Mouse (Mus musculus): ENCODE measurements around the gene Srrd. TPM values are rescaled to one million over a fixed set of nuclear protein-coding genes. Genes with fewer than 3 reads are reported as not detected.
A peak's percentile ranks its signal among the peaks of the same experiment; 100 is the strongest.

The Srrd gene
- total RNA-seq (2012; rRNA removed) (22.3 and 23.7 TPM in 2 replicates), total RNA-seq (2014; rRNA removed) (31.7 and 32.7 TPM in 2 replicates), polyA plus RNA-seq (2012; ENCODE audit: insufficient read length, low read depth) (23.4 and 27.1 TPM in 2 replicates)

GRCm38 (mm10) chr5:112342463-112343204, at the start of gene Srrd, which contains the start of gene Hps4:
Gene Srrd (minus strand): TSS chr5:112343040.
Gene Hps4 (plus strand): TSS chr5:112343083.
- Histone ChIP-seq H3K36me3 (replicated peaks in 1 of 2; ENCODE audit: control insufficient read depth in 1 of 2, insufficient read depth in 1 of 2, low read length in 1 of 2) (peaks cover 23 to 62% of the 10 kb centered on the region in 2 experiments), H3K9me3 (replicated peaks; ENCODE audit: low read length) (no peaks in the 10 kb centered on the region), H3K4me3 (replicated peaks in 1 of 3; ENCODE audit: low read depth in 2 of 3, low read length in 2 of 3, poor library complexity in 1 of 3) (peak within 1 kb of the TSS; percentile 98 to 100 (median 99)), H3K9ac (ENCODE audit: insufficient read depth, low read depth) (peak within 1 kb of the TSS; percentile 88), H3K4me1 (ENCODE audit: control insufficient read depth in 1 of 2, insufficient read depth in 2 of 2) (peaks cover 4 to 42% of the 10 kb centered on the region in 2 experiments; a peak in 2 of 4 replicates), H3K27ac (ENCODE audit: insufficient read depth, low read depth) (no peak within 1 kb of the TSS), H3K27me3 (replicated peaks) (no peaks in the 10 kb centered on the region), H3K4me2 (ENCODE audit: insufficient read depth, low read depth, poor library complexity, severe bottlenecking) (peak within 1 kb of the TSS; percentile 74), H3K79me2 (replicated peaks; ENCODE audit: control insufficient read depth, extremely low read depth, insufficient read depth, poor library complexity, severe bottlenecking) (peaks cover 7% of the 10 kb centered on the region)
- peak; percentile 71 for DNase-seq (ENCODE audit: extremely low read depth)
- TF ChIP-seq BHLHE40 (IDR thresholded peaks at IDR 0.05; ENCODE audit: low read depth, low read length) (peak; percentile 76), RCOR1 (conservative IDR thresholded peaks at IDR 0.05; ENCODE audit: low read depth, low read length) (no peak), USF1 (IDR thresholded peaks at IDR 0.05; ENCODE audit: low read depth, low read length) (no peak), JUND (conservative IDR thresholded peaks at IDR 0.05; ENCODE audit: low read depth, low read length) (no peak), POLR2AphosphoS2 (IDR thresholded peaks at IDR 0.05; ENCODE audit: low read depth, low read length) (no peak), ETS1 (conservative IDR thresholded peaks at IDR 0.05; ENCODE audit: low read depth, low read length) (peak; percentile 36), IRF4 (IDR thresholded peaks at IDR 0.05; ENCODE audit: low read depth, low read length) (peak; percentile 60; the same call in 1 of the 2 replicates), NELFE (IDR thresholded peaks at IDR 0.05; ENCODE audit: low read depth, low read length) (peak; percentile 72), SMC3 (IDR thresholded peaks at IDR 0.05; ENCODE audit: low read depth, low read length) (no peak), KAT2A (IDR thresholded peaks at IDR 0.05; ENCODE audit: insufficient replicate concordance, low read length) (peak; percentile 16; the same call in 1 of the 2 replicates), ZMIZ1 (IDR thresholded peaks at IDR 0.05; ENCODE audit: low read depth, low read length) (peak; percentile 58), PAX5 (IDR thresholded peaks at IDR 0.05; ENCODE audit: low read length) (no peak), ZNF384 (IDR thresholded peaks at IDR 0.05; ENCODE audit: low read depth, low read length) (no peak), GABPA (IDR thresholded peaks at IDR 0.05; ENCODE audit: insufficient replicate concordance, low read depth, low read length) (peak; percentile 99), CHD1 (IDR thresholded peaks at IDR 0.05; ENCODE audit: low read depth, low read length) (no peak), ELF1 (IDR thresholded peaks at IDR 0.05; ENCODE audit: low read depth, low read length) (peak; percentile 73), RAD21 (IDR thresholded peaks at IDR 0.05; ENCODE audit: low read depth, low read length) (no peak), JUN (IDR thresholded peaks at IDR 0.05; ENCODE audit: insufficient read depth, low read depth, low read length) (no peak), MAX (IDR thresholded peaks at IDR 0.05; ENCODE audit: low read length) (no peak; the same call in 1 of the 2 replicates), MEF2A (IDR thresholded peaks at IDR 0.05; ENCODE audit: borderline replicate concordance, low read depth, low read length) (peak; percentile 68), TCF12 (IDR thresholded peaks at IDR 0.05; ENCODE audit: low read depth, low read length) (peak; percentile 70; the same call in 1 of the 2 replicates), ZKSCAN1 (IDR thresholded peaks at IDR 0.05; ENCODE audit: borderline replicate concordance, low read depth, low read length) (no peak), EP300 (IDR thresholded peaks at IDR 0.05; ENCODE audit: low read length) (no peak), TBP (conservative IDR thresholded peaks at IDR 0.05; ENCODE audit: low read depth, low read length) (no peak), USF2 (conservative IDR thresholded peaks at IDR 0.05; ENCODE audit: low read depth, low read length) (no peak), POLR2A (IDR thresholded peaks at IDR 0.05; ENCODE audit: low read depth, low read length) (peak; percentile 69), CHD2 (IDR thresholded peaks at IDR 0.05; ENCODE audit: low read length) (no peak), MXI1 (IDR thresholded peaks at IDR 0.05; ENCODE audit: low read depth, low read length) (peak; percentile 54; the same call in 1 of the 2 replicates), MAZ (IDR thresholded peaks at IDR 0.05; ENCODE audit: low read depth, low read length) (peak; percentile 81), NRF1 (IDR thresholded peaks at IDR 0.05; ENCODE audit: low read depth, low read length) (peak; percentile 61), HCFC1 (IDR thresholded peaks at IDR 0.05; ENCODE audit: low read depth, low read length) (peak; percentile 83), E2F4 (IDR thresholded peaks at IDR 0.05; ENCODE audit: insufficient replicate concordance, low read depth, low read length) (no peak), MYC (IDR thresholded peaks at IDR 0.05; ENCODE audit: low read depth, low read length) (no peak), SIN3A (IDR thresholded peaks at IDR 0.05; ENCODE audit: low read length) (peak; percentile 81), MAFK (IDR thresholded peaks at IDR 0.05; ENCODE audit: insufficient replicate concordance, low read length) (no peak), CTCF (conservative IDR thresholded peaks at IDR 0.05 in 1 of 2, IDR thresholded peaks at IDR 0.05 in 1 of 2; ENCODE audit: low read depth in 2 of 2, low read length in 2 of 2) (no peak), UBTF (IDR thresholded peaks at IDR 0.05; ENCODE audit: low read depth, low read length) (no peak), ZC3H11A (IDR thresholded peaks at IDR 0.05; ENCODE audit: low read depth, low read length) (no peak)
- in situ Hi-C loops (cut with MboI; ENCODE audit: low pct_ligation_motif_present, low pct_unique_long_range_greater_than_20kb, low sequenced_read_pairs) = no loop called here
- dilution Hi-C loops (cut with MboI; ENCODE audit: extremely low pct_ligation_motif_present, extremely low pct_unique_long_range_greater_than_20kb, low sequenced_read_pairs) = no loop called here
